Mouse (Mus musculus) small intestine, adult 2 months (tissue): ENCODE measurements around the gene Zfp524. TPM values are rescaled to one million over a fixed set of nuclear protein-coding genes. Genes with fewer than 3 reads are reported as not detected.

ENCODE experiments used
- H3K27ac ChIP-seq: fragments of 200-500 bp; 2 replicates; pipeline ENCODE4 v1.5.1; 2012; ENCODE audit warnings: low read depth, low read length, control low read depth, inconsistent platforms; ENCODE audit not compliant: insufficient read depth
- H3K27me3 ChIP-seq: fragments of 200-500 bp; 2 replicates; pipeline ENCODE4 v1.6.1; 2012; ENCODE audit warnings: mild to moderate bottlenecking, moderate library complexity, low read length, inconsistent platforms; ENCODE audit not compliant: control insufficient read depth, insufficient read depth
- H3K36me3 ChIP-seq: fragments of 200-500 bp; 2 replicates; pipeline ENCODE4 v1.6.1; 2012; ENCODE audit warnings: mild to moderate bottlenecking, low read length, control low read depth, inconsistent platforms; ENCODE audit not compliant: control insufficient read depth, insufficient read depth
- H3K4me1 ChIP-seq: fragments of 200-500 bp; 2 replicates; pipeline ENCODE4 v1.6.1; 2012; ENCODE audit warnings: low read length, inconsistent platforms, mixed read lengths; ENCODE audit not compliant: control insufficient read depth, insufficient read depth, insufficient read length
- H3K4me3 ChIP-seq: fragments of 200-500 bp; 2 replicates; pipeline ENCODE4 v1.5.1; 2012; ENCODE audit warnings: low read depth, mild to moderate bottlenecking, control low read depth, inconsistent platforms, low read length, moderate library complexity
- CTCF ChIP-seq: fragments of 200-500 bp; IDR thresholded peaks from 2 replicates; pipeline ENCODE4 v1.5.1; 2012; ENCODE audit warnings: low read depth, mild to moderate bottlenecking, control low read depth, inconsistent platforms, low read length, moderate library complexity, mixed read lengths; ENCODE audit not compliant: insufficient replicate concordance, insufficient read length; ENCODE audit errors: extremely low read depth
- POLR2A ChIP-seq: fragments of 200-500 bp; IDR thresholded peaks from 2 replicates; pipeline ENCODE4 v1.6.1; 2012; ENCODE audit warnings: low read depth, mild to moderate bottlenecking, control low read depth, inconsistent platforms, low read length, moderate library complexity
- WGBS: fragments of 180-500 bp; shearing (Covaris S2); methylation state at CpG from one replicate; pipeline ENCODE4 v1.1.7; 2018; 5-methylcytosine and 5-hydroxymethylcytosine counted together
- polyA plus RNA-seq: library from polyadenylated mRNA; depleted of rRNA; stranded (reverse); fragments of >200 nt; gene quantifications from 2 replicates; pipeline ENCODE4 v1.2.3, GENCODE M21; 2012; rRNA removed

Gene Zfp524
- 25.2 and 51.0 TPM in 2 replicates for polyA plus RNA-seq

DNA sequence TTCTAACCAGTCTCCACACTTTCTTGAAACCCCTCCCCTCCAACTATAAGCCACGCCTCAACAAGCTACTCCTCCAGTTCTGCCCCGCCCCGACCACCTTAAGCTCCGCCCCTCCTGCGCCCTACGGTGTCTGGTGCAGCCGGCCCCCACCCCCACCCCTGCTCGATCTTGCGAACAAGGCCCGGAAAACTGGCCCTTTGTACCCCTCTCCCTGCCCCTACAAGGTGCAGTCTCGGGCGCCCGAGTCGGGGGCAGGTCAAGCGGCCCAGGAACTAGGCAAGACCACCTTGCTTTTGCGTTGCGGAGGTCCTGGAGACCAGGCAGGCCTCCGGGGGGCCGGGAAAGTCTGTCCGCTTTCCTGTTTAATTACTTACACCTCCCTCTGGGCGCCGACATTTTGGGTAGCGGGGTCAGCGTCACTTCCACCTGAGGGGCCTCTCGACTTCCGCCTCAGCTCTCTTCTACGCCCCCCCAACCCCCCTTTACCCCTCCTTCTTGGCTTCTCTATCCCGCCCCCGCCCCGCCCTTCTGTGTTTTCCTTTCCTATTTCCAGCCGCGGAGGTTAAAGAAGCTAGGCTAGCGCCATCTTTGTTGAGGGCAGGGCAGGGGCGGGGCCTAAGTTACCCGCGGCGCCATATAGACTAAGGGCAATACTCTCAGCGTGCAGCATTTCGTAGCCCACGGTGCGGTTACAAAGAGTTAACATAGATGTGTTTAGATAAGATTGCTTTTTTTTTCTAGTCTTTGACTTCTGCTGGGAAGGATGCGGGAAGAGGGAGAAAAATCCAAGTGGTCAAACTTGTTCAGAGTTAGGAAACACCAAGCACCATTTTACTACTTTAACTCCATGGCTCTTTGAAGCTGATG is at the start of gene Zfp524, which contains the start of gene Fiz1:
TSS of gene Zfp524 (plus strand) at position 165 of the 867 bp plus-strand sequence.
TSS of gene Fiz1 (minus strand) at position 447 of the 867 bp plus-strand sequence.
- under 1% methylated on average over 42 of the region's 42 CpGs for WGBS

DNA sequence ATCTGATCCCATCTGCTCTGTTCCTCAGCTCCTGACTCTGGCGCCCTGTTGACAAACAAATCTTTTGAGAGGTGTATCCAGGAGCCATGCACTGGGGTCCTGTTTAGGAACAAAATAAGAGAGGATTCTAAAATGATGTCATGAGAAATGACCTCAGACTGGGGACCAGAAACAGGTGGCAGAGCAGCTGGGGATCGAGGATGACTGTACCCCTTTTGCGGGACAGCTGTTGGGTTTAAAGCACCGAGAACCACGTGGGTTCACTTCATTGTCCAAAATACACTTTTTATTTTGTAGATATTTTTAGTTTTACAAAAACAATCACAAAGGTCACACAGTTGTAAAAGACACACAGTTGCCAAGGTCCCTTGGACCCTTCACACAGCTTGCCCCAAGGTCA is 49.2 kb upstream of the Zfp524 start:
- H3K27me3 ChIP-seq, result no peaks in the 10 kb centered on the region
- TF ChIP-seq POLR2A, result no peak
- TF ChIP-seq CTCF, result no peak
- 75% methylated on average over 5 of the region's 5 CpGs for WGBS
- H3K36me3 ChIP-seq, result no peaks in the 10 kb centered on the region
- H3K4me1 ChIP-seq, result no peaks in the 10 kb centered on the region
- H3K4me3 ChIP-seq, result no peak overlapping the region
- no peak overlapping the region for H3K27ac ChIP-seq

More for the DNA sequence above, at the start of gene Zfp524, which contains the start of gene Fiz1:
- Histone ChIP-seq H3K4me1 (peaks cover 3% of the 10 kb centered on the region; the same call in 1 of the 2 replicates), H3K36me3 (peaks cover 37% of the 10 kb centered on the region), H3K27ac (peak within 1 kb of the TSS; percentile 99), H3K4me3 (peak within 1 kb of the TSS; percentile 98), H3K27me3 (no peaks in the 10 kb centered on the region)
- TF ChIP-seq POLR2A (peak; percentile 51; the same call in 1 of the 2 replicates), CTCF (no peak)

DNA sequence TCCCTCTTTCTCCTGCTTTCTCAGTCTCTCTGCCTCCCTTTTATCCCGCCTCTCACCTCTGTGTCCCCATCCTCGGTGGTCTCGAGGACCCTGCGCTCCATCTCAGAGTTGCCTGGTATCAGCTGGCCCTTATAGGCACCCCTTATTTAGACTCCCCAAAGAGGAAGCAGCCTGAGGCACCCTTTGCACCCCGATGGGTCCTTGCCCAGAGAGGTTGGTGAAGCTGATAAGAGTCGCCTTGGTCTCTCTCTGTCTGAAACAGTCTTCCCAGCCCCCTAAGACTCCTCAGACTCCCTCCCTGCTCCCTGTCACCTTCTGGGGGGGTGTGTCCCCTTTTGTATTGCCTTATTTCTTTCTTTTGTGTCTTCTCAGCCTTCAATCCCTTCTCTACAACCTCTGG is 43.1 kb upstream of the Zfp524 start, which contains the start of gene Sbk3:
TSS of gene Sbk3 (minus strand) at position 101 of the 400 bp plus-strand sequence.
- no peaks in the 10 kb centered on the region for H3K4me1 ChIP-seq
- H3K36me3 ChIP-seq, result no peaks in the 10 kb centered on the region
- no peaks in the 10 kb centered on the region for H3K27me3 ChIP-seq
- TF ChIP-seq CTCF, result no peak
- TF ChIP-seq POLR2A, result no peak
- no peak within 1 kb of the TSS for H3K4me3 ChIP-seq
- 32% methylated on average over 6 of the region's 6 CpGs for WGBS
- H3K27ac ChIP-seq, result no peak within 1 kb of the TSS

DNA sequence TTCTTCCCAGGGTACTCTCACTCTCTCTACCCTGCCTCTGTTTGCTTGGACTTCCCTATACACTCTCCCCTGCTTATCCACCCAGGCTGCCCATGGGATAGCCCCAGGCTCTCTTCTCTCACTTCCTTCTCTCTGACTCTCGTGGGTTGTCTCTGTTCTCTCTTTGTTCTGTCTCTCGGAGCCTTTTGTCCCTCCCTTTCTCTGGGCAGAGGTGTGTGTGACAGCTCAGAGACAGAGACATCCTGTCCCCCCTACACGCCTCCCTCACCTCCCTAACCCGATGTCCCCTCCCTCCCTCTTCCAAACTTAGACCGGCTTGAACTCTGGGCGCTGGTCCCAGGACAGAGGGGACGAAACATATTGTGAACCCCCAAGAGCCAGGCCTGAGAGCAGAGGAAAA is 42.5 kb upstream of the Zfp524 start:
- TF ChIP-seq POLR2A (no peak), CTCF (no peak)
- WGBS, result 29% methylated on average over 7 of the region's 7 CpGs
- no peaks in the 10 kb centered on the region for H3K36me3 ChIP-seq

DNA sequence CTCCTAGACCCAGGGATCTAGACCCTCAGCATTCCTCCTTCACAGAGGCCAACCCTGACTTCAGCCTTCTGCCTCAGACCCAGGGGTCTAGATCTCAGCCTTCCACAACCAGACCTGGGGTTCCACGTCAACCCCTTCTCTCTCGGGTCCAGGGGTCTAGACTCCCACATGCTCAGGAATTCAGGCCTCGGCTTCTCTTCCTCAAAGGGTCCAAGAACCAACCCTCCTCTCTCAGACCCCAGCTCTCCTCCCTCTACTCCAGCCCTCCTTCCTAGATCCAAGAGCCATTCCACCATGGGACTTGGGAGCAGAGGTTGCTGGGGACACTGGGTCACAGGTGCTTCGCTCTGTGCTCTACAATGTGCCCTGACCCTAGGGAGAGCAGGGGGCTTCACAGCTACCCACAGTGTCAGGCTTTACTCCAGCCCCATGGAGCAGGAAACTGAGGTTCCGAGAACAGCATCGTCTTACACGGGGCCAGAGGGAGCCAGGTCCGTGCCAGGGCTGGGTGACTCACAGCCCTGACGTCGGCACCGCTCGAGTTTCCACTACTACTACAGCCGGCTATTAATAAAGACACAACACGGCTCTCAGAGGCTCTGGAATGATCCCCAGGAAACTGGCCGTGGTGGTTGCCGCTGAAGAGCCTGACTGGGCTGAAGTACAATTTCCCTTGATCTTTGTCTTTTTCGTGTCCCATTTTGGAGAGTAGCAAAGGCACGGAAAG is 41.7 kb upstream of the Zfp524 start:
- TF ChIP-seq POLR2A (no peak), CTCF (no peak)
- whole genome bisulfite sequencing, result 64% methylated on average over 18 of the region's 18 CpGs
- Histone ChIP-seq H3K36me3 (no peaks in the 10 kb centered on the region), H3K4me3 (no peak overlapping the region), H3K4me1 (no peaks in the 10 kb centered on the region), H3K27me3 (no peaks in the 10 kb centered on the region), H3K27ac (no peak overlapping the region)

More for the DNA sequence above, 42.5 kb upstream of the Zfp524 start:
- Histone ChIP-seq H3K27ac (no peak overlapping the region), H3K4me3 (no peak overlapping the region), H3K4me1 (no peaks in the 10 kb centered on the region), H3K27me3 (no peaks in the 10 kb centered on the region)

DNA sequence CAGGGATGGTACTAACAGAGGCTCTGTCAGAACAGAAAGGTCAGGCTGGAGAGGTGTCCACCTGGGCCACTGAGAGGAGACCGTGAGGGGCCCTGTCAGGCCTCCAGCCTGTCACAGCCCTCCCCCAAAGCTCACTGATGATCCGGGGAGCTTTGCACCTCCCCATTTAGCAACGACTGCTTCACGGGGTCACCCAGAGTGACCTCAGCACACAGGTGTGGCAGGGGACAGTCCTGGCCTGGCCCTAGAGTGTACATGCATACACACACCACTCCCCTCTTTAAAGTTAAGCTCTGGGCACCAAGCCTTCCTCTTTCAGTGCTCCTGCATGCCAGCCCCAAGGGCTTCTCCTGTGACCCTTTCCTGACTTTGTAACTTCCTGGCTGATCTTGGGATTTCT is 38.8 kb upstream of the Zfp524 start:
- no peak overlapping the region for H3K27ac ChIP-seq
- WGBS, result 34% methylated on average over 4 of the region's 4 CpGs

More for the DNA sequence above, 38.8 kb upstream of the Zfp524 start:
- TF ChIP-seq CTCF (no peak), POLR2A (no peak)
- H3K4me3 ChIP-seq, result no peak overlapping the region
- no peaks in the 10 kb centered on the region for H3K4me1 ChIP-seq
- no peaks in the 10 kb centered on the region for H3K36me3 ChIP-seq
- H3K27me3 ChIP-seq, result no peaks in the 10 kb centered on the region
